Mouse (Mus musculus): Measurements from ENCODE around the gene Mysm1.

Mysm1 gene

DNA sequence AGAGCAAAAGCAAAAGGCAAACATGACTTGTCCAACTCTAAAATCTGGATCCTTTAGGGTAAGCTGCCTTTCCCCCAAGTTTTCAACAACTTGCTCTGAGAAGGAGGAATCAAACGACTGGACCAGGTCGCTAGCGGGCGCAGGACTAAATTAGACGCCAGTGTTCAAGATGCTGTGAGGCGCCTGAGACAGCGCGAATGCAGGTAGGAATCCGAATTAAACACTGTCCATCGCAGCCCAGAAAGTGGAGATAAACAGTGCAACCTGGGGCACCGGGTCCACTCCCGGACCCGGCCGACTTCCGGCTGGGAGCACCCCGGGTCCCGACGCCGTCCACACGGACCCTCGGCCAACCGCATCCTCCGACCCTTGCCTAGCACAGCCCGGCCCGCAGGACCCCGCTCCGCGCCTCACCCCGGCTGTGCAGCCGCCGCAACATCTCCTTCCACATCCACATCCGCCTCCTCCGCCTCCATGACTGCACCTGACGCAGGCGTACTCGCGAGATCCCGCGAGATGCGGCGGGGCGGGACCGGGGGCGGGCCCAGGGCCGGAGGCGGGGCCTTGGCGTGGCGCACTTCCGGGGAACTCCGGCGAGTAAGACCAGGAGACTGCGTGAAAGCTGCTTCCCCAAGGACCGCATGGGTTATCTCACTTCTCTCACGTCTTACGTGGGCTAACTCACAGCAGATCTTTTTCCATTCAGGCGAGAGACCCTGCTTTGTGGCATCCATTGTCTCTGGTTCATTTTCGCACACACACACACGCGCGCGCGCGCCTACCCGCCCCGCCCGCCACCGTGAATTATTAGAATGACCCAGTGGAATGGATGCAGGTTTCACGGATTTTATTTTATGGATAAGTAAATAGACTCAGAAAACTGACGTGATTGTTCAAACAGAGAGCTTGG lies at the start of gene Mysm1:
TSS of gene Mysm1 (minus strand) at position 511 of the 910 bp plus-strand sequence.
- peak; percentile 94 for DNase-seq

DNA sequence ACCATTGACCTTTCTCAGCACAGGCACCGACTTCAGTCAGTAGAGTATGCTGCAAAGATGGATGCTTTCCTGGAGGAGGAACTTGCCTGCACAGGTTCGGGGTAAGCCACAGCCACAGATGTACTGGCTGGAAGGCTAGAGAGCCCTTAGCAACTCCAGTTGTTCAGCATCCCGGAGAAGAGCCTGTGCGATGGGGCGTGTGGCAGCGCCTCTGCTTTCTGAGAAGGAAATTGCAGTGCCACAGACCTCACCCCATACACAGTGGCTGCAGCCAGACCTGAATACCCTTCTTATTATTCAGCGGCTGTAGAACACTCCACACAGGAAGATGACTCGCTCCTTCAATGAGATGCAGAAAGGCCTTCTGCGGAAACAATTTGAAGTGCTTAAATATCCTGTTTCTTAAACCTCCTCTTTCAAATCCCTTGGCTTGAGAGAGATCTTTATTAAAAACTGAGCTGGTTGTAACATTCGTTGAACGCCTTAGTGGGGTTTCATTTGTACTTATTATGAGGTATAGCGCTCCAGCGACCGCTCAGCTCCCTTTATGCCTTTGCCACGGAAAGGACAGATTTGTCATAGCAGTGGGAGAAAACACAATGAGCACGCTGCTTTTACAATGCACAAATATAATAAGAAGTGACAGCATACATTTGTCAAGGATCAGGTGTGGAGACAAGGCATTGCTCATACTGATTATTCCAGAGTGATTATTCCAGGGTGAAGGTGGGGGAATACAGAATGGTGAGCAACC lies 47.1 kb upstream of the Mysm1 start:
- DNase-seq = no peak

DNA sequence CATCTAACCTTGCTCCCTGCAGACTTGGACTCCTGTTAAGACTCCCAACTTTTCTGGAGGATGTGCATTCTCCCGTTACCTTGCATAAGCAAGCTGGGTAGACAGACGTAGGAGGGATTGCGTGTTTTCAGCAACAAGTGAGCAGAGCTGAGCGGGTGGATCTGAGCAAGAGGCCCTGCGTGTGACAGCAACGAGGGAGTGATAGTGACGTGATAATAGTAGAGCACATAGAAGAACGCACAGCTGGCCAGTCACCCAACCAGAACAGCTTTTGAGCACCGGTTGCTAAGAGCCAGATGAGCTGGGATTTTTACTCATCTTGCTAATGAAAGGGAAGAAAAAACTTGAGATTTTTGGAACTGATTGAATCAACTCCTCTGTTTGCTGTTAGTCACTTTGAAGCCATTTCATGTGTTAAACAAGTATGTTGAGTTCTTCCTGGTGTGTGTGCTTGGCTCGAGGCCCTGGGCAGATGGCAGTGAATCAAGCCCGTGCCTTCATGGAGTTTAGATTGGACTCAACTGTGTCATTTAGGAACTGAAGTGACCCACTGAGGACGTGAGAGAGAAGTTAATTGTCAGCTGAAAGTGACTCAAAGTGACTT lies 44.6 kb upstream of the Mysm1 start:
- DNase-seq = peak; percentile 57

- peak; percentile 35 for DNase-seq
Measured at GRCm38 (mm10) chr4:95021649-95022637, 43.0 kb upstream of the Mysm1 start.

GRCm38 (mm10) chr4:95020201-95020600 lies 41.3 kb upstream of the Mysm1 start:
- no peak for DNase-seq

DNA sequence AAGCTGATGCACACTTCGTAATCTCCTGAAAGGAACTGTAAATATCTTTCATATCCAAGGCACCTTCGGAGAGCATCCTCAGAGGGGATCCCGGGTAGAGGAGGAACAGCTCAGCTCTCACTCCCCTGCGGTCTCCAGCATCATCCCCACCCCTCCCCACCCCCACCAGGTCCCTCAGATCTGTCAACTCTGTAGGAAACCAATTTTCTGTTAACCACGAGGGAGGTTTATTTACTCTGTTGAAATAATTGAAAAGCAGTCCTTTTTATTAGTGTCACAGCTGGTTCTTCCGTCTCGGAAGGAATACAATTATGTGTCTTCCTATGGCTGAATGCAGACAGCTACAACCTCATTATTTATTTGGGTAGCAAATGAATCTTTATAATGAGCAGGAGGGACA lies 39.3 kb upstream of the Mysm1 start:
- DNase-seq = no peak

- DNase-seq = no peak
Measured at GRCm38 (mm10) chr4:95012706-95013105, 33.8 kb upstream of the Mysm1 start.

DNA sequence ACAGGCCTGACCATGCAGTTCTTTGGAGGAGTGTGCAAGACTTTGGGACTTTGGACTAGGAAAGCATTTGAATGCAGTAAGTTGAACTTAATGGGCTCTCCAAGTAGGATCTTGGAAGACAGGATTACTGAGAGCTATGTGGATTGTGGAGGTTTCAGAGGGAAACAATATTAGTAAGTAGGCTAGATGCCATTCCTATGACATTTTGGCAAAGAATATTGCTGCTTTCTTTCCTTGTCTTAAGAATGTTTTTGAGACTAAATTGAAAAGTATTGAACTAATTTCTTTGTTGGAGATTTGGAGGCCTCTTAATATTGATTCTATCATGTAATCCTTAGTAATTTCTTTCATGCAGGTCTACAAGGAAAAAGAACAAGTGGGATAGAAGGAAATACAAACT lies 33.4 kb upstream of the Mysm1 start:
- no peak for DNase-seq

DNA sequence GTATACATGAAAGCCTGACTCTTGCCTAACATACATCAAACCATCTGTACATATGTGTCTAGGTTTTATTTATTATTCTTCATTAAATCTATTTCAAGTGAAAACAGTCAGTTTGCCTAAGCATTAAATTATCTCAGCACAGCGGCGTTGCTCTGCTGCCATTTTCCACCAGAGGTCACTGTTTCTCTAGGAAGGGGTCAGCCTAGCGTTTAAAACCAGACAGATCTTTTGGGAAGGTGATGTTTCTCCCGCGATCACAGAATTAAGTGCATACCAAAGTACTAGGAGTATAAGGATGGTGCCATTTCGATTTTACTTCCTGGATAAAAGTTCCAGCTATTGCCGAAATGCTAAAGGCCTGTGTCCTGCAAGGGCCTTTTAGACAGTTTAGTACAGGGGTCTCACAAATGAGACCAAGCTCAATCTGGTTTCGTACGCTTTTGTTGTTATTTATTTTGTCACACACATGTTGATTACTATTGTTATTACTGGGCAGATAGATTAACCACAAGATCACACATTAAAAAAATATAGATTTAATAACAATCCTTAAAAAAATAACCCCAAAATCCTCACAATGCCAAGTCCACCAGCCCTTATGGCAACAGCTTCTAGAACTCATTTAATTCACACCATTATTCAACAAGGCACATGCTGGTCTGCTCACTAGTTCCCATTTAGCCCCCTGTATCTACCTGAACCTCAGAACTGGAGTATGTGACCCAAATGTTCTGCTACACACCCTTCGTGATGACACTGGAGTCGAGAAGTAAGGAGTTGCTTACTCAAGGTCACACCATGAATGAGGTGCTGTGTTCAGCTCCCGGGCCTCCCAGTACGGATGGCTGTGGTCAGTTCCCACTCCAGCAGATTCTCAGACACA lies 29.5 kb upstream of the Mysm1 start:
- peak; percentile 68 for DNase-seq

GRCm38 (mm10) chr4:95007759-95008158 lies 28.9 kb upstream of the Mysm1 start:
- no peak for DNase-seq

DNA sequence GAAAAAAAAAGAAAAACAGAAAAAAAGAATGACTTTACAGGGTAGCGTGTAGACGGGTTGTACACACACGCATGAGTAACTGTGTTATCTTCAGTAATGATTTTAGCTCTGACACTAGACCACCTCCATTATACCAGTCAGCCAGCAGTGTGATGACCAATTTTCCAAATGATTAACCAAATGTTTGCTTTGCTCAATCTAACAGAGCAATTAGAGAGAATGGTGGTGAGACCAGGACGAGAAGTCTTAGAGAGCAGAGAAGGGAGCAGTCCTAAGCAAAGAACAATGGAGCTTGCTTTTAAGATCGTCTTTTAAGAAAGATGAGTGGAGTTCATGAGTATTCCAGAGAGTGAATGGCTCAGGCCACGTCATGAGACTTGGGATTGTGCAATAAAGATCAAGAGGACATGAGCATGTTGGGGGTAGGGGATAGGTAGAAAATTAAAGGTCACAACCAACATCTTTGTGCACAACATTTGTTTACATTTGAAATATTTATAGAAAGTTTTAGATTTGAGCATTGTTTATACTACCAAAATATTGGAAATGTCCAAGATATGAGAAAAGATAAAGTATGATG lies 26.4 kb upstream of the Mysm1 start:
- no peak for DNase-seq

- peak; percentile 73 for DNase-seq
Measured at GRCm38 (mm10) chr4:95001043-95001775, 22.3 kb upstream of the Mysm1 start.

DNA sequence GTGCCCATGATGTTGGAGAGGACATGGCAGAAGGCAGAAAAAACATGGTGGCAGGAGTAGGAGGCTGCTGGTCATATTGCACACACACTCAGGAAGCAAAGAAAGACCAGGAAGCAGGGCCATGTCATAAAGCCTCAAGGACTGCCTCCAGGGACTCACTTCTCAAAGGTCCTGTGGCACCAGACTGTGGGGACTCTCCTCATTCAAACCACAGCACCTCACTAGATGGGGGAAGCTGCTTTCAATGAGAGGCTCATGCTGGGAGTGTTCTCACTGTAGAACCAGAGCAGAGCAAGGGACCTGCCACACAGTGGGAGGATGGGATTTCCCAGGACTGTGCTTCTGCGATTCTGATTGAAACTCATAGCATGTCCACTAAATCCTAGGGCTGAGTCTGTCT lies 21.2 kb upstream of the Mysm1 start:
- no peak for DNase-seq

DNA sequence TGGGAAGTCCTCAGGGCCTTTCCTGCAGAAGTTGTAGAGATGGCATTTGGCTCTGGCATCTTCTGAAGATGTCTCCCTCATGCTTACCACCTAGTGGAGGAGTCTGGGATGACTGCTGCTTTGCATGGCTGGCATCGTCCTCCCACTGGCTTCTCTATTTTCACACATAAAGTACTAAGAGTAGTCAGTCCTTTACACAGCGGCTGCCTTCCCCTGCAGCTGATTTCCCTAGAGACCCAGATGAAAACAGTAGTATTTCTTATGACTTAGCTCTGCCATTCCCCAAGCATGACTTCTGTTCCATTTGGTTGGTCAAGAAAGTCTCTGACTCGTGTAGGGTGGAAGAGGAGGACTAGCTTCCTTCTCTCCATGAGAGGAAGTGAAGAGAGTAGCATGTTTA lies 20.3 kb upstream of the Mysm1 start:
- peak; percentile 54 for DNase-seq

- DNase-seq = peak; percentile 35
Measured at GRCm38 (mm10) chr4:94995862-94996261, 17.0 kb upstream of the Mysm1 start.

GRCm38 (mm10) chr4:94990204-94990603 lies 11.3 kb upstream of the Mysm1 start:
- no peak for DNase-seq

GRCm38 (mm10) chr4:94987725-94988124 lies 8.8 kb upstream of the Mysm1 start:
- no peak for DNase-seq

DNA sequence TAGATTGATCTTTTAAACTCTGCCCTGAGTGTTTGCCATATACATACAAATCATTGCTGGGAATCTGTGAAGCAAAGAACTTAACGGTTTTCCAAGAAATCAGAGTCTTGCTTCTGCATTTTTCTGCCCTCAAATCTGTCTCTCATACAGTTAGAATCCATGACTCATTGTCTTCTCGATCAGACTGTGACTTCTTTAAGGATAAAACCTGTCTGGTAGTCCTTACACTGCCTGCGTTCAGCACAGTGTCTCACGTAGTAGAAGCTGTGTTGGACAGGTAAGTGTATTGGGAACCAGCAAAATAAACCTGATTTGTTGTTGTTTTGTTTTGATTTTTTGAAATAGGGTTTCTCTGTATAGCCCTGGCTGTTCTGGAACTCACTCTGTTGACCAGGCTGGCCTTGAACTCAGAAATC lies 608 bp upstream of the Mysm1 start:
- no peak for DNase-seq

- no peak for DNase-seq
Measured at GRCm38 (mm10) chr4:94973321-94973720, 5.6 kb downstream of the Mysm1 start.

DNA sequence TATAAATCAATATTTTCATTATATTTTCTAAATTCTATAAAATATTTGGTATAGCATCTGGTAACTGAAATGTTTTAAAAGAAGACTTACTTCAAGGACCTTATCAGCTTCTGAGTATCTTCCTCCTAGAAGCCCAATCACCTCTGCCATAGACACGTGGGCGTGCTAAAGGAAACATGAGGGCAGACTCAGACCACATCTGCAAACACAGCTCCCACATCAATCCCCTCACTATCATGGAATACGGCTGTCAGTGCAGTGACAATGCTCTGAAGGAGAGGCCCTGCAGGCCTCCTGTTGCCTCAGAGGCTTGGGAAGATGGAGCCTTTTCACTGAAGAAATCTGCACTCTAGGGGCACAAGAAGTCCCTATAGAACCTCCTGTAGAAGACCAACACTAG lies 26.1 kb downstream of the Mysm1 start:
- no peak for DNase-seq

Measured in right cerebral cortex, adult 18-20 months (tissue).